11 mouse cellular contexts compared by ENCODE assay signal in the genomic region with DNA sequence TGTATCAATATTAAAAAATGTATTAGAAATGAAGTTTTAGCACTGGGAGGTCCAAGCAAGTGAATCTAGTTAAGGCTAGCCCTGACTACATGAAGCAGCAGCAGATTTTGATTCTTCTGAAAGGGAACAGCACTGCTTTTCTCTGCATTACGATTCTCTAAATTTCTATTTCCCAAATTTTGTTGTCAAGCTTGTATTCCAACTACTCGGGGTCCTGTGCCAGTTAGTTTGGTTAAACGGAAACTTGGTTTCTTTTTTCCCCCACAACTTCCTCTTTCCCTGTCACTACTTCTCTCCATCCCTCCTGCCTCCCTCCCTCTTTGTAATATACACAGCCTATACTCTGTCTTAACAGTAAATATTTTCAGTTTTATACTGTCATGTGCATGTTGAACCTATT. TPM values are rescaled to one million over a fixed set of nuclear protein-coding genes. Genes with fewer than 3 reads are reported as not detected.
DNase-seq lines count a peak whose midpoint lies in the region; ATAC-seq and TF ChIP-seq lines count a peak whose summit lies in the region.
"Had no signal": no experiment of that assay in that cellular context is flagged by ENCODE, and none has a peak within 500 bp of the region (broad histone marks: within the 10 kb centered on the region; RNA-seq: fewer than 3 reads in every experiment).

No protein-coding gene starts in this region.

- no peak overlapping the region for H3K27ac ChIP-seq in kidney, postnatal 0 days
- no peak overlapping the region for H3K27ac ChIP-seq in bone marrow, adult 2 months (ENCODE audit: control insufficient read depth, insufficient read depth, low read depth, low read length, poor library complexity)
- no peak overlapping the region for H3K27ac ChIP-seq in forebrain, embryonic 15.5 days (replicated peaks)
- peak overlapping the region; percentile 83 for H3K27ac ChIP-seq in liver, embryonic 15.5 days (replicated peaks)

- H3K9me3 ChIP-seq in kidney, postnatal 0 days (replicated peaks; ENCODE audit: low read length), result no peaks in the 10 kb centered on the region
- no peaks in the 10 kb centered on the region for H3K9me3 ChIP-seq in forebrain, embryonic 15.5 days
- H3K9me3 ChIP-seq in liver, embryonic 15.5 days (replicated peaks), result no peaks in the 10 kb centered on the region

- WGBS in kidney, postnatal 0 days, result 74% methylated on average over 3 of the region's 3 CpGs
- WGBS in bone marrow, adult 2 months, result 2% methylated on average over 3 of the region's 3 CpGs
- 86% methylated on average over 3 of the region's 3 CpGs for WGBS in forebrain, embryonic 15.5 days
- 18% methylated on average over 3 of the region's 3 CpGs for WGBS in liver, embryonic 15.5 days (ENCODE audit: insufficient replicate concordance)

- no peaks in the 10 kb centered on the region for H3K27me3 ChIP-seq in kidney, postnatal 0 days (ENCODE audit: insufficient read depth, low read length)
- H3K27me3 ChIP-seq in forebrain, embryonic 15.5 days, result no peaks in the 10 kb centered on the region
- H3K27me3 ChIP-seq in liver, embryonic 15.5 days, result no peaks in the 10 kb centered on the region

- H3K36me3 ChIP-seq in kidney, postnatal 0 days (ENCODE audit: insufficient read depth, low read length), result 0 out of 2 replicates have a peak, but pooled peaks cover 4% of the 10 kb centered on the region
- peaks cover 18% of the 10 kb centered on the region for H3K36me3 ChIP-seq in forebrain, embryonic 15.5 days
- peaks cover 56% of the 10 kb centered on the region for H3K36me3 ChIP-seq in liver, embryonic 15.5 days (replicated peaks)

- no peak for ATAC-seq in kidney, postnatal 0 days (replicated peaks; ENCODE audit: low FRiP score, low read depth)
- ATAC-seq in forebrain, embryonic 15.5 days (replicated peaks), result no peak
- ATAC-seq in liver, embryonic 15.5 days (ENCODE audit: insufficient read depth), result no peak

- H3K9ac ChIP-seq in kidney, postnatal 0 days (ENCODE audit: low read depth, low read length), result no peak overlapping the region
- H3K9ac ChIP-seq in forebrain, embryonic 15.5 days (replicated peaks), result 0 out of 2 replicates have a peak overlapping the region, but pooled peaks have one; percentile 1
- peak overlapping the region; percentile 79 for H3K9ac ChIP-seq in liver, embryonic 15.5 days

- no peak for TF ChIP-seq POLR2A in bone marrow, adult 2 months (IDR thresholded peaks at IDR 0.05; ENCODE audit: borderline replicate concordance, control insufficient read depth, low read depth, low read length)

- H3K4me3 ChIP-seq in kidney, postnatal 0 days (replicated peaks; ENCODE audit: low read depth, low read length), result no peak overlapping the region
- peak overlapping the region; percentile 21 for H3K4me3 ChIP-seq in bone marrow, adult 2 months (replicated peaks; ENCODE audit: control insufficient read depth, low read depth, low read length)
- H3K4me3 ChIP-seq in forebrain, embryonic 15.5 days, result no peak overlapping the region
- peak overlapping the region; percentile 88 for H3K4me3 ChIP-seq in liver, embryonic 15.5 days (replicated peaks)

- no peak for DNase-seq in kidney, postnatal 0 days (ENCODE audit: low spot score)
- no peak for DNase-seq in kidney, postnatal 14 days
- DNase-seq in gastrocnemius, postnatal 4 days (ENCODE audit: low spot score in 2 of 2), result no peak
- no peak for DNase-seq in embryo, embryonic 10.5 days (ENCODE audit: low spot score)
- no peak for DNase-seq in gastrocnemius, adult 18-20 months (ENCODE audit: low spot score)
- DNase-seq: cerebellum, postnatal 36 days had no signal

- TF ChIP-seq CTCF in kidney, postnatal 0 days (IDR thresholded peaks at IDR 0.05; ENCODE audit: low read depth), result no peak
- no peak for TF ChIP-seq CTCF in bone marrow, adult 2 months (IDR thresholded peaks at IDR 0.05; ENCODE audit: control insufficient read depth, insufficient read depth, low read length)

- H3K4me2 ChIP-seq in kidney, postnatal 0 days (ENCODE audit: low read length), result peak overlapping the region; percentile 43; the same call in 1 of the 2 replicates
- peak overlapping the region; percentile 60; the same call in 1 of the 2 replicates for H3K4me2 ChIP-seq in forebrain, embryonic 15.5 days (replicated peaks)
- peak overlapping the region; percentile 75 for H3K4me2 ChIP-seq in liver, embryonic 15.5 days

- H3K4me1 ChIP-seq in kidney, postnatal 0 days (replicated peaks; ENCODE audit: insufficient read depth, low read length), result peaks cover 17% of the 10 kb centered on the region; the same call in 1 of the 2 replicates
- H3K4me1 ChIP-seq in bone marrow, adult 2 months (ENCODE audit: control insufficient read depth, insufficient read depth, low read length), result peaks cover 3% of the 10 kb centered on the region; the same call in 1 of the 2 replicates
- peaks cover 39% of the 10 kb centered on the region for H3K4me1 ChIP-seq in forebrain, embryonic 15.5 days
- peaks cover 62% of the 10 kb centered on the region for H3K4me1 ChIP-seq in liver, embryonic 15.5 days (replicated peaks)

RNA-seq across cellular contexts. Expression of a gene that starts 2.1 kb away (rescaled TPM):
- 34.7 and 38.7 TPM in 2 replicates for polyA plus RNA-seq in kidney, postnatal 0 days (2015; fragmentation: Nextera tagmentation; extraction: Ambion mirVana)
- 236 and 243 TPM in 2 replicates for polyA plus RNA-seq in bone marrow, adult 2 months (2011; ENCODE audit: insufficient read depth, insufficient read length, low replicate concordance, missing spikeins)
- 54.9 and 58.9 TPM in 2 replicates for polyA plus RNA-seq in forebrain, embryonic 15.5 days (2015; fragmentation: Nextera tagmentation; extraction: Ambion mirVana)
- polyA plus RNA-seq in liver, embryonic 15.5 days (2015; fragmentation: Nextera tagmentation; extraction: Ambion mirVana), result 57.2 and 60.4 TPM in 2 replicates
- total RNA-seq in gastrocnemius, postnatal 4 days (2021), result 10 to 100 TPM; 53.7 to 65.8 TPM
- total RNA-seq in gastrocnemius, adult 18-20 months (2021), result 10 to 100 TPM; 36.7 to 38.5 TPM

RNA-seq across cellular contexts. Expression of a gene that starts 38.8 kb away (rescaled TPM):
- not detected in 2 replicates for polyA plus RNA-seq in kidney, postnatal 0 days (2015; fragmentation: Nextera tagmentation; extraction: Ambion mirVana)
- polyA plus RNA-seq in bone marrow, adult 2 months (2011; ENCODE audit: insufficient read depth, insufficient read length, low replicate concordance, missing spikeins), result 30.5 TPM in 1 of 2 replicates, not detected in the other
- polyA plus RNA-seq in forebrain, embryonic 15.5 days (2015; fragmentation: Nextera tagmentation; extraction: Ambion mirVana), result not detected in 2 replicates
- not detected in 2 replicates for polyA plus RNA-seq in liver, embryonic 15.5 days (2015; fragmentation: Nextera tagmentation; extraction: Ambion mirVana)
- not detected for total RNA-seq in gastrocnemius, postnatal 4 days (2021)
- total RNA-seq in gastrocnemius, adult 18-20 months (2021), result not detected
- polyA plus RNA-seq: large intestine, adult 2 months; testis, adult 2 months had no signal

RNA-seq across cellular contexts. Expression of a gene that starts 51.2 kb away (rescaled TPM):
- polyA plus RNA-seq in kidney, postnatal 0 days (2015; fragmentation: Nextera tagmentation; extraction: Ambion mirVana), result 148 and 153 TPM in 2 replicates
- polyA plus RNA-seq in bone marrow, adult 2 months (2011; ENCODE audit: insufficient read depth, insufficient read length, low replicate concordance, missing spikeins), result 95.1 and 226 TPM in 2 replicates
- polyA plus RNA-seq in forebrain, embryonic 15.5 days (2015; fragmentation: Nextera tagmentation; extraction: Ambion mirVana), result 129 and 146 TPM in 2 replicates
- polyA plus RNA-seq in liver, embryonic 15.5 days (2015; fragmentation: Nextera tagmentation; extraction: Ambion mirVana), result 231 and 236 TPM in 2 replicates
- 10 to 100 TPM; 86.8 to 91.1 TPM for total RNA-seq in gastrocnemius, postnatal 4 days (2021)
- 100 to 1,000 TPM; 172 to 190 TPM for total RNA-seq in gastrocnemius, adult 18-20 months (2021)

Comparison
In these comparisons a context has a peak if more than half of its experiments do, and no peak if none do; other contexts are left out.
1. H3K4me3 ChIP-seq: peak in bone marrow, adult 2 months (single experiment) and liver, embryonic 15.5 days (single experiment); none in kidney, postnatal 0 days (single experiment) and forebrain, embryonic 15.5 days (single experiment).
2. Peak in every context shown above with its lines, with median percentiles within 50 percentile points of each other: H3K4me2 ChIP-seq.